Mouse (Mus musculus): ENCODE results near the gene Pafah1b2.

The Pafah1b2 gene

GRCm38 (mm10) chr9:45981331-45981730, 31.2 kb downstream of the Pafah1b2 start:
- DNase-seq (ENCODE audit: extremely low spot score, low read depth, low spot score): no peak

GRCm38 (mm10) chr9:45980611-45981010, 31.9 kb downstream of the Pafah1b2 start:
- no peak for DNase-seq (ENCODE audit: extremely low spot score, low read depth, low spot score)

- no peak for DNase-seq (ENCODE audit: extremely low spot score, low read depth, low spot score)
Measured at GRCm38 (mm10) chr9:45979778-45980177, 32.7 kb downstream of the Pafah1b2 start.

- no peak for DNase-seq (ENCODE audit: extremely low spot score, low read depth, low spot score)
Measured at GRCm38 (mm10) chr9:45976884-45977283, 35.6 kb downstream of the Pafah1b2 start.

GRCm38 (mm10) chr9:45963577-45963976, 48.9 kb downstream of the Pafah1b2 start:
- no peak for DNase-seq (ENCODE audit: extremely low spot score, low read depth, low spot score)

GRCm38 (mm10) chr9:45961855-45962254, 50.6 kb downstream of the Pafah1b2 start:
- DNase-seq (ENCODE audit: extremely low spot score, low read depth, low spot score): no peak

GRCm38 (mm10) chr9:45959661-45960060, 52.8 kb downstream of the Pafah1b2 start:
- DNase-seq (ENCODE audit: extremely low spot score, low read depth, low spot score): no peak

GRCm38 (mm10) chr9:45958851-45959250, 53.6 kb downstream of the Pafah1b2 start:
- DNase-seq (ENCODE audit: extremely low spot score, low read depth, low spot score): no peak

GRCm38 (mm10) chr9:45958023-45958670, 54.3 kb downstream of the Pafah1b2 start:
- no peak for DNase-seq (ENCODE audit: extremely low spot score, low read depth, low spot score)

- DNase-seq (ENCODE audit: extremely low spot score, low read depth, low spot score): peak; percentile 74
Measured at GRCm38 (mm10) chr9:45955107-45955963, 57.2 kb downstream of the Pafah1b2 start, which contains the start of gene Sidt2. Gene Sidt2 (minus strand): TSS chr9:45955258.

GRCm38 (mm10) chr9:45954294-45955106, 58.0 kb downstream of the Pafah1b2 start:
- no peak for DNase-seq (ENCODE audit: extremely low spot score, low read depth, low spot score)

GRCm38 (mm10) chr9:45953511-45954293, 58.8 kb downstream of the Pafah1b2 start:
- no peak for DNase-seq (ENCODE audit: extremely low spot score, low read depth, low spot score)

- no peak for DNase-seq (ENCODE audit: extremely low spot score, low read depth, low spot score)
Measured at GRCm38 (mm10) chr9:45952890-45953289, 59.6 kb downstream of the Pafah1b2 start.

- no peak for DNase-seq (ENCODE audit: extremely low spot score, low read depth, low spot score)
Measured at GRCm38 (mm10) chr9:45952057-45952456, 60.4 kb downstream of the Pafah1b2 start.

GRCm38 (mm10) chr9:45946872-45947183, 65.7 kb downstream of the Pafah1b2 start:
- DNase-seq (ENCODE audit: extremely low spot score, low read depth, low spot score): no peak

- no peak for DNase-seq (ENCODE audit: extremely low spot score, low read depth, low spot score)
Measured at GRCm38 (mm10) chr9:45946182-45946871, 66.2 kb downstream of the Pafah1b2 start.

- no peak for DNase-seq (ENCODE audit: extremely low spot score, low read depth, low spot score)
Measured at GRCm38 (mm10) chr9:45945721-45946120, 66.8 kb downstream of the Pafah1b2 start.

- DNase-seq (ENCODE audit: extremely low spot score, low read depth, low spot score): no peak
Measured at GRCm38 (mm10) chr9:45944506-45945400, 67.7 kb downstream of the Pafah1b2 start.
